Mouse (Mus musculus) urinary bladder, postnatal 36 days (tissue): ENCODE results near the gene Vmn2r26.
"Not testable (repeated sequence)": the region's sequence is repeated elsewhere in the genome, so short reads cannot be mapped to it uniquely, and the experiment has no call there.

Experiments used
- DNase-seq, 2 experiments: peaks; one replicate each; pipeline ENCODE4 v3.0.0; 2022; ENCODE audit warnings: low spot score in 2 of 2, mixed read lengths in 1 of 2

Vmn2r26 gene

GRCm38 (mm10) chr6:124024268-124024667 is at the start of gene Vmn2r26:
Vmn2r26 (plus strand) TSS chr6:124024568.
- DNase-seq: not testable (repeated sequence)

GRCm38 (mm10) chr6:124020841-124021240 is 3.5 kb upstream of the Vmn2r26 start:
- DNase-seq: no peak

- DNase-seq: no peak
Observed at GRCm38 (mm10) chr6:124048388-124048787, 24.0 kb downstream of the Vmn2r26 start.

- DNase-seq: not testable (repeated sequence)
Observed at GRCm38 (mm10) chr6:124053611-124054010, 29.2 kb downstream of the Vmn2r26 start.

- DNase-seq: no peak
Observed at GRCm38 (mm10) chr6:124102334-124102733, 78.0 kb downstream of the Vmn2r26 start.
